Mouse (Mus musculus) cerebellum, postnatal 10 days (tissue): ENCODE measurements around the gene Dnajb5.
A peak's percentile ranks its signal among the peaks of the same experiment; 100 is the strongest.

Source experiments
- DNase-seq, 2 experiments: peaks; one replicate each; pipeline ENCODE4 v3.0.0; 2021; ENCODE audit warnings: mixed read lengths in 2 of 2

Dnajb5 gene

GRCm38 (mm10) chr4:42949676-42950051 is at the start of gene Dnajb5:
Gene Dnajb5, plus strand, starts transcription at chr4:42949814.
- peak; percentile 98 for DNase-seq

GRCm38 (mm10) chr4:42900878-42901277 is 48.7 kb upstream of the Dnajb5 start:
- DNase-seq, result no peak

- DNase-seq, result peak; percentile 49 to 73
Measured at GRCm38 (mm10) chr4:42902174-42902573, 47.4 kb upstream of the Dnajb5 start.

GRCm38 (mm10) chr4:42902730-42903129 is 46.9 kb upstream of the Dnajb5 start:
- DNase-seq, result no peak

GRCm38 (mm10) chr4:42903942-42904341 is 45.7 kb upstream of the Dnajb5 start:
- DNase-seq, result no peak

GRCm38 (mm10) chr4:42904523-42904922 is 45.1 kb upstream of the Dnajb5 start:
- no peak for DNase-seq

GRCm38 (mm10) chr4:42904966-42905365 is 44.6 kb upstream of the Dnajb5 start:
- DNase-seq, result no peak

GRCm38 (mm10) chr4:42913391-42913790 is 36.2 kb upstream of the Dnajb5 start:
- no peak for DNase-seq

GRCm38 (mm10) chr4:42915311-42915710 is 34.3 kb upstream of the Dnajb5 start:
- no peak for DNase-seq

GRCm38 (mm10) chr4:42915966-42916365 is 33.6 kb upstream of the Dnajb5 start:
- DNase-seq, result no peak

GRCm38 (mm10) chr4:42916617-42917401 is 32.8 kb upstream of the Dnajb5 start, which contains the start of gene Phf24:
Gene Phf24, plus strand, starts transcription at chr4:42916660.
- DNase-seq, result peak; percentile 56 to 63

GRCm38 (mm10) chr4:42917402-42917774 is 32.2 kb upstream of the Dnajb5 start:
- DNase-seq, result peak; percentile 36 to 41

GRCm38 (mm10) chr4:42920726-42921125 is 28.9 kb upstream of the Dnajb5 start:
- DNase-seq, result no peak

- no peak for DNase-seq
Measured at GRCm38 (mm10) chr4:42921536-42921935, 28.1 kb upstream of the Dnajb5 start.

- DNase-seq, result no peak
Measured at GRCm38 (mm10) chr4:42922056-42922455, 27.6 kb upstream of the Dnajb5 start.

GRCm38 (mm10) chr4:42922461-42922860 is 27.2 kb upstream of the Dnajb5 start:
- DNase-seq, result no peak

GRCm38 (mm10) chr4:42924095-42924710 is 25.4 kb upstream of the Dnajb5 start:
- no peak for DNase-seq

- DNase-seq, result no peak
Measured at GRCm38 (mm10) chr4:42928209-42928608, 21.4 kb upstream of the Dnajb5 start.

GRCm38 (mm10) chr4:42928952-42929351 is 20.7 kb upstream of the Dnajb5 start:
- DNase-seq, result no peak

GRCm38 (mm10) chr4:42932229-42932969 is 17.2 kb upstream of the Dnajb5 start:
- DNase-seq, result peak in 1 of 2 experiments; percentile 0

GRCm38 (mm10) chr4:42933630-42934029 is 16.0 kb upstream of the Dnajb5 start:
- DNase-seq, result peak; percentile 75 to 79

GRCm38 (mm10) chr4:42941396-42941795 is 8.2 kb upstream of the Dnajb5 start:
- DNase-seq, result no peak

GRCm38 (mm10) chr4:42943341-42943740 is 6.3 kb upstream of the Dnajb5 start:
- DNase-seq, result peak; percentile 54 to 58

- no peak for DNase-seq
Measured at GRCm38 (mm10) chr4:42944185-42944584, 5.4 kb upstream of the Dnajb5 start.
